Mouse (Mus musculus) lung, postnatal 0 days (tissue): ENCODE measurements around the gene Slc25a23. TPM values are rescaled to one million over a fixed set of nuclear protein-coding genes. Genes with fewer than 3 reads are reported as not detected.

Experiments used
- ATAC-seq: fragments of 200-750 bp; cut with Nextera tagmentation; 2 replicates; pipeline ENCODE4 v1.8.0; 2017; ENCODE audit warnings: moderate library complexity
- DNase-seq: peaks from one replicate; pipeline ENCODE4 v3.0.0-alpha.2; 2016; ENCODE audit warnings: low spot score
- H3K27ac ChIP-seq: fragments of 300-500 bp; sonication (generic); 2 replicates; pipeline ENCODE4 v1.5.1; 2014; ENCODE audit warnings: antibody characterized with exemption, mild to moderate bottlenecking, low read length, mixed read lengths
- H3K27me3 ChIP-seq: fragments of 300-500 bp; sonication (generic); replicated peaks from 2 replicates; pipeline ENCODE4 v1.6.1; 2014; ENCODE audit warnings: low read length, mixed read lengths; ENCODE audit not compliant: insufficient read depth
- H3K36me3 ChIP-seq: fragments of 300-500 bp; sonication (generic); 2 replicates; pipeline ENCODE4 v1.6.1; 2014; ENCODE audit warnings: low read length, mixed read lengths; ENCODE audit not compliant: insufficient read depth
- H3K4me1 ChIP-seq: fragments of 300-500 bp; sonication (generic); 2 replicates; pipeline ENCODE4 v1.6.1; 2014; ENCODE audit warnings: antibody characterized with exemption, low read depth, low read length, mixed read lengths; ENCODE audit not compliant: insufficient read depth
- H3K4me2 ChIP-seq: fragments of 300-500 bp; sonication (generic); replicated peaks from 2 replicates; pipeline ENCODE4 v1.6.1; 2014; ENCODE audit warnings: low read depth, mild to moderate bottlenecking, low read length, moderate library complexity, mixed read lengths
- H3K4me3 ChIP-seq: fragments of 300-500 bp; sonication (generic); 2 replicates; pipeline ENCODE4 v1.5.1; 2014; ENCODE audit warnings: low read depth, low read length
- H3K9ac ChIP-seq: fragments of 300-500 bp; sonication (generic); replicated peaks from 2 replicates; pipeline ENCODE4 v1.6.1; 2014; ENCODE audit warnings: low read depth, mild to moderate bottlenecking
- H3K9me3 ChIP-seq: fragments of 300-500 bp; sonication (generic); 2 replicates; pipeline ENCODE4 v1.6.1; 2016; ENCODE audit warnings: low read length, mixed read lengths
- CTCF ChIP-seq: IDR thresholded peaks from 2 replicates; pipeline ENCODE4 v1.5.1; 2016; ENCODE audit warnings: antibody characterized with exemption, mild to moderate bottlenecking
- EP300 ChIP-seq: IDR thresholded peaks from 2 replicates; pipeline ENCODE4 v1.6.1; 2016; ENCODE audit warnings: antibody characterized with exemption, mild to moderate bottlenecking, control low read depth
- WGBS: fragments of 180-500 bp; shearing (Covaris S2); extraction: QIAGEN DNeasy Blood & Tissue Kit; methylation state at CpG from one replicate; pipeline ENCODE4 v1.1.7; 2014; 5-methylcytosine and 5-hydroxymethylcytosine counted together
- polyA plus RNA-seq: library from polyadenylated mRNA; unstranded; fragments of >200 nt; fragmentation: Nextera tagmentation; extraction: Ambion mirVana; gene quantifications from 2 replicates; pipeline ENCODE4 v1.2.1, GENCODE M21; 2015

The Slc25a23 gene
- polyA plus RNA-seq, 1 experiment from 2014 or later, result 5.9 TPM

- H3K4me3 ChIP-seq, result no peak overlapping the region; the same call in 1 of the 2 replicates
- no peak overlapping the region for H3K27ac ChIP-seq
- H3K9me3 ChIP-seq, result no peaks in the 10 kb centered on the region
- H3K9ac ChIP-seq, result no peak overlapping the region
- no peaks in the 10 kb centered on the region for H3K4me1 ChIP-seq
- H3K27me3 ChIP-seq, result no peaks in the 10 kb centered on the region
- WGBS, result 49% methylated on average over 4 of the region's 4 CpGs
- H3K4me2 ChIP-seq, result peak overlapping the region; percentile 87
- no peaks in the 10 kb centered on the region for H3K36me3 ChIP-seq
- TF ChIP-seq CTCF (no peak), EP300 (no peak)
- DNase-seq (no peak), ATAC-seq (no peak)
These were observed 44.8 kb upstream of the Slc25a23 start for GRCm38 (mm10) chr17:57104496-57104895.

GRCm38 (mm10) chr17:57102276-57102675 is 42.6 kb upstream of the Slc25a23 start:
- no peak overlapping the region for H3K4me3 ChIP-seq
- no peak overlapping the region for H3K4me2 ChIP-seq
- no peak overlapping the region for H3K9ac ChIP-seq
- H3K36me3 ChIP-seq, result no peaks in the 10 kb centered on the region
- no peaks in the 10 kb centered on the region for H3K4me1 ChIP-seq
- H3K27me3 ChIP-seq, result no peaks in the 10 kb centered on the region
- ATAC-seq, result no peak
- TF ChIP-seq EP300 (no peak), CTCF (no peak)
- 77% methylated on average over 2 of the region's 2 CpGs for WGBS
- DNase-seq, result no peak
- no peak overlapping the region for H3K27ac ChIP-seq
- no peaks in the 10 kb centered on the region for H3K9me3 ChIP-seq

GRCm38 (mm10) chr17:57099629-57100325 is 40.1 kb upstream of the Slc25a23 start:
- TF ChIP-seq CTCF, result no peak
- no peak for TF ChIP-seq EP300
- H3K4me2 ChIP-seq, result no peak overlapping the region
- WGBS, result 10% methylated on average over 10 of the region's 10 CpGs
- H3K9me3 ChIP-seq, result no peaks in the 10 kb centered on the region
- H3K27me3 ChIP-seq, result no peaks in the 10 kb centered on the region
- no peak overlapping the region for H3K27ac ChIP-seq
- no peaks in the 10 kb centered on the region for H3K36me3 ChIP-seq
- no peak overlapping the region for H3K4me3 ChIP-seq
- no peak for ATAC-seq
- H3K9ac ChIP-seq, result no peak overlapping the region
- no peak for DNase-seq
- no peaks in the 10 kb centered on the region for H3K4me1 ChIP-seq

GRCm38 (mm10) chr17:57098321-57098720 is 38.7 kb upstream of the Slc25a23 start:
- Histone ChIP-seq H3K4me1 (no peaks in the 10 kb centered on the region), H3K9me3 (no peaks in the 10 kb centered on the region), H3K36me3 (no peaks in the 10 kb centered on the region), H3K27me3 (no peaks in the 10 kb centered on the region), H3K9ac (no peak overlapping the region), H3K4me3 (no peak overlapping the region), H3K27ac (no peak overlapping the region), H3K4me2 (no peak overlapping the region)
- ATAC-seq (no peak), DNase-seq (no peak)
- TF ChIP-seq EP300 (no peak), CTCF (no peak)
- WGBS, result 54% methylated on average over 5 of the region's 5 CpGs

GRCm38 (mm10) chr17:57096623-57096920 is 36.9 kb upstream of the Slc25a23 start:
- Histone ChIP-seq H3K4me3 (no peak overlapping the region), H3K27ac (no peak overlapping the region), H3K36me3 (no peaks in the 10 kb centered on the region), H3K27me3 (no peaks in the 10 kb centered on the region), H3K4me2 (peak overlapping the region; percentile 40), H3K4me1 (no peaks in the 10 kb centered on the region), H3K9me3 (no peaks in the 10 kb centered on the region), H3K9ac (no peak overlapping the region)
- TF ChIP-seq CTCF, result peak; percentile 95
- TF ChIP-seq EP300, result no peak
- WGBS, result 1% methylated on average over 11 of the region's 11 CpGs
- peak; percentile 87 for ATAC-seq
- peak; percentile 66 for DNase-seq

- DNase-seq (peak; percentile 96), ATAC-seq (peak; percentile 94)
- Histone ChIP-seq H3K4me2 (peak overlapping the region; percentile 40), H3K27me3 (no peaks in the 10 kb centered on the region), H3K4me3 (no peak overlapping the region), H3K36me3 (no peaks in the 10 kb centered on the region), H3K4me1 (no peaks in the 10 kb centered on the region), H3K27ac (no peak overlapping the region), H3K9me3 (no peaks in the 10 kb centered on the region), H3K9ac (no peak overlapping the region)
- TF ChIP-seq EP300 (no peak), CTCF (no peak)
- 2% methylated on average over 18 of the region's 19 CpGs for WGBS
These were observed 36.4 kb upstream of the Slc25a23 start for GRCm38 (mm10) chr17:57095855-57096622.
